ENCODE assay signal across 19 mouse cellular contexts in the genomic region with DNA sequence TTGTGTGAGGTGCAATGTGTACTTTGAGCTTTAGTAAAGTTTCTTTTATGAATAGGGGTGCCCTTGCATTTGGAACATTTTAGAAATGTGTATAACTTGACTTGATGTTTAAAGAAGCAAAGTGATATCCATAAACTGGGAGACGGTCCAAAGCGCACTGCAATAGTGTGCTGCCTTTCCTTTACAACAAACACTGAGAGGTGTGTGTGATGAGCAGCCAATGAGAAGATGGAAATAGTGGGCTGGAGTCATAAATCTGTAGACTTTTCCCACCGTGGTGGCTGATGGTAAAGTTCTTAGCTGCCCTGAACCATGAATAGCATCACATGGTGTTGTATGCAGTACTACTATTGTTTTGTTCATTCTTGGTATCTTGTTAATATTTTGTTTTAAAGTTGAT.
DNase-seq lines count a peak whose midpoint lies in the region; ATAC-seq and TF ChIP-seq lines count a peak whose summit lies in the region.
"Had no signal": no experiment of that assay in that cellular context is flagged by ENCODE, and none has a peak within 500 bp of the region (broad histone marks: within the 10 kb centered on the region; RNA-seq: fewer than 3 reads in every experiment).

No protein-coding gene starts in this region.

- H3K4me1 ChIP-seq in lung, embryonic 14.5 days (ENCODE audit: insufficient read depth) = no peaks in the 10 kb centered on the region
- H3K4me1 ChIP-seq in lung, embryonic 15.5 days = no peaks in the 10 kb centered on the region

- 46% methylated on average over 3 of the region's 3 CpGs for WGBS in lung, embryonic 14.5 days
- 45% methylated on average over 3 of the region's 3 CpGs for WGBS in lung, embryonic 15.5 days

- H3K4me2 ChIP-seq in lung, embryonic 14.5 days = no peak overlapping the region
- no peak overlapping the region for H3K4me2 ChIP-seq in lung, embryonic 15.5 days

- peak; percentile 81 for DNase-seq in lung, embryonic 14.5 days
- DNase-seq in lung, postnatal 25 days (ENCODE audit: low spot score) = no peak
- no peak for DNase-seq in lung, postnatal 36 days
- DNase-seq: adrenal gland, adult 2 months; adrenal gland, adult 8-10 months; adrenal gland, postnatal 10 days; adrenal gland, postnatal 14 days; adrenal gland, postnatal 25 days; adrenal gland, postnatal 36 days; B cell, adult 2 months; cerebellum, adult 11 months; cerebellum, adult 11-12 months; cerebellum, adult 18-20 months had no signal

- no peak for TF ChIP-seq CTCF in lung, embryonic 14.5 days (IDR thresholded peaks at IDR 0.05; ENCODE audit: low read depth)

- no peak overlapping the region for H3K27ac ChIP-seq in lung, embryonic 14.5 days (ENCODE audit: low read depth)
- H3K27ac ChIP-seq in lung, embryonic 15.5 days = no peak overlapping the region

- no peaks in the 10 kb centered on the region for H3K36me3 ChIP-seq in lung, embryonic 14.5 days (ENCODE audit: insufficient read depth)
- no peaks in the 10 kb centered on the region for H3K36me3 ChIP-seq in lung, embryonic 15.5 days
- H3K36me3 ChIP-seq: G1E had no signal

- H3K9me3 ChIP-seq in lung, embryonic 14.5 days (ENCODE audit: low read depth, low read length) = no peaks in the 10 kb centered on the region
- H3K9me3 ChIP-seq in lung, embryonic 15.5 days = no peaks in the 10 kb centered on the region
- H3K9me3 ChIP-seq: G1E had no signal

- H3K4me3 ChIP-seq in lung, embryonic 14.5 days (ENCODE audit: low read depth, low read length) = no peak overlapping the region
- H3K4me3 ChIP-seq in lung, embryonic 15.5 days = no peak overlapping the region

- no peaks in the 10 kb centered on the region for H3K27me3 ChIP-seq in lung, embryonic 14.5 days (ENCODE audit: insufficient read depth, low read length)
- H3K27me3 ChIP-seq in lung, embryonic 15.5 days = no peaks in the 10 kb centered on the region
- H3K27me3 ChIP-seq: CH12.LX, Patski had no signal

- ATAC-seq in lung, embryonic 14.5 days (ENCODE audit: insufficient read depth) = peak; percentile 86; the same call in 1 of the 2 replicates
- ATAC-seq in lung, embryonic 15.5 days (ENCODE audit: borderline replicate concordance, extremely low read depth, low FRiP score, low TSS enrichment) = peak; percentile 46; the same call in 1 of the 2 replicates
- ATAC-seq: activated CD4-positive, CD25-positive, alpha-beta regulatory T cell, adult 4 months; CD4-positive, CD25-positive, alpha-beta regulatory T cell, adult 4 months; Patski had no signal

- H3K9ac ChIP-seq in lung, embryonic 14.5 days = no peak overlapping the region
- H3K9ac ChIP-seq in lung, embryonic 15.5 days = no peak overlapping the region
